ENCODE assay signal across 9 mouse cellular contexts in genomic region chr17:35638475-35639190, GRCm38 (mm10). TPM values are rescaled to one million over a fixed set of nuclear protein-coding genes. Genes with fewer than 3 reads are reported as not detected.
DNase-seq lines count a peak whose midpoint lies in the region; ATAC-seq and TF ChIP-seq lines count a peak whose summit lies in the region.
"Had no signal": no experiment of that assay in that cellular context is flagged by ENCODE, and none has a peak within 500 bp of the region (broad histone marks: within the 10 kb centered on the region; RNA-seq: fewer than 3 reads in every experiment).

No protein-coding gene starts in this region.

- no peak for TF ChIP-seq CTCF in MEL (IDR thresholded peaks at IDR 0.05 in 2 of 3, conservative IDR thresholded peaks at IDR 0.05 in 1 of 3; ENCODE audit: control insufficient read depth in 1 of 3, insufficient read depth in 1 of 3, low read depth in 2 of 3, low read length in 3 of 3, poor library complexity in 1 of 3, severe bottlenecking in 1 of 3)
- TF ChIP-seq CTCF in stomach, postnatal 0 days (IDR thresholded peaks at IDR 0.05; ENCODE audit: low read depth), result no peak

- H3K36me3 ChIP-seq in MEL (ENCODE audit: control insufficient read depth in 1 of 2, insufficient read depth in 2 of 2, low read length in 2 of 2), result peaks cover 0 to 11% of the 10 kb centered on the region in 2 experiments; a peak in 2 of 4 replicates
- H3K36me3 ChIP-seq in hindbrain, embryonic 16.5 days (ENCODE audit: control insufficient read depth, insufficient read depth, low read length), result no peaks in the 10 kb centered on the region
- H3K36me3 ChIP-seq in limb, embryonic 10.5 days, result no peaks in the 10 kb centered on the region
- H3K36me3 ChIP-seq in midbrain, embryonic 12.5 days, result no peaks in the 10 kb centered on the region
- no peaks in the 10 kb centered on the region for H3K36me3 ChIP-seq in stomach, postnatal 0 days (ENCODE audit: control insufficient read depth, insufficient read depth, low read length)

- peak; percentile 97 for DNase-seq in MEL (ENCODE audit: low read depth, low spot score)
- peak; percentile 40 to 64 for DNase-seq in adrenal gland, postnatal 36 days
- DNase-seq in frontal cortex, postnatal 36 days (ENCODE audit: low spot score in 2 of 2), result peak; percentile 29 to 67
- DNase-seq in limb, embryonic 10.5 days (ENCODE audit: low spot score), result peak; percentile 50
- peak; percentile 72 for DNase-seq in stomach, postnatal 0 days (ENCODE audit: low spot score)

- H3K4me3 ChIP-seq in MEL (ENCODE audit: control insufficient read depth in 1 of 2, insufficient read depth in 1 of 2, low read depth in 2 of 2, low read length in 2 of 2), result peak overlapping the region; percentile 38 to 46
- no peak overlapping the region for H3K4me3 ChIP-seq in hindbrain, embryonic 16.5 days (ENCODE audit: low read length)
- H3K4me3 ChIP-seq in limb, embryonic 10.5 days, result peak overlapping the region; percentile 24; the same call in 1 of the 2 replicates
- H3K4me3 ChIP-seq in midbrain, embryonic 12.5 days, result no peak overlapping the region
- H3K4me3 ChIP-seq in stomach, postnatal 0 days (ENCODE audit: low read depth, low read length), result no peak overlapping the region

- H3K79me2 ChIP-seq in MEL (ENCODE audit: control insufficient read depth, insufficient read depth, low read length, poor library complexity), result no peaks in the 10 kb centered on the region

- no peak for TF ChIP-seq POLR2A in MEL (IDR thresholded peaks at IDR 0.05; ENCODE audit: control insufficient read depth in 1 of 2, insufficient read depth in 1 of 2, low read depth in 1 of 2, low read length in 2 of 2, poor library complexity in 1 of 2)

- H3K4me1 ChIP-seq in MEL (ENCODE audit: control insufficient read depth in 1 of 2, insufficient read depth in 2 of 2, low read length in 2 of 2), result peaks cover 0 to 17% of the 10 kb centered on the region in 2 experiments; a peak in 2 of 4 replicates
- no peaks in the 10 kb centered on the region for H3K4me1 ChIP-seq in hindbrain, embryonic 16.5 days (ENCODE audit: control insufficient read depth, insufficient read depth, low read depth, low read length)
- peaks cover 4% of the 10 kb centered on the region for H3K4me1 ChIP-seq in limb, embryonic 10.5 days
- peaks cover 7% of the 10 kb centered on the region; the same call in 1 of the 2 replicates for H3K4me1 ChIP-seq in midbrain, embryonic 12.5 days
- no peaks in the 10 kb centered on the region for H3K4me1 ChIP-seq in stomach, postnatal 0 days (replicated peaks; ENCODE audit: control insufficient read depth, insufficient read depth)

- H3K9me3 ChIP-seq in MEL (replicated peaks; ENCODE audit: insufficient read depth, low read length), result no peaks in the 10 kb centered on the region
- no peaks in the 10 kb centered on the region for H3K9me3 ChIP-seq in hindbrain, embryonic 16.5 days (ENCODE audit: control insufficient read depth, low read length)
- no peaks in the 10 kb centered on the region for H3K9me3 ChIP-seq in limb, embryonic 10.5 days (replicated peaks)
- no peaks in the 10 kb centered on the region for H3K9me3 ChIP-seq in midbrain, embryonic 12.5 days
- H3K9me3 ChIP-seq in stomach, postnatal 0 days (ENCODE audit: control insufficient read depth, low read length), result no peaks in the 10 kb centered on the region

- peak; percentile 29 to 74; a peak in 3 of 4 replicates for TF ChIP-seq EP300 in MEL (IDR thresholded peaks at IDR 0.05; ENCODE audit: low read depth in 1 of 2, low read length in 2 of 2)
- TF ChIP-seq EP300 in stomach, postnatal 0 days (optimal IDR thresholded peaks at IDR 0.05), result no peak

- H3K4me2 ChIP-seq in hindbrain, embryonic 16.5 days (ENCODE audit: low read length), result peak overlapping the region; percentile 45
- H3K4me2 ChIP-seq in midbrain, embryonic 12.5 days (replicated peaks), result peak overlapping the region; percentile 40
- peak overlapping the region; percentile 33 for H3K4me2 ChIP-seq in stomach, postnatal 0 days (replicated peaks; ENCODE audit: low read depth)

- peak; percentile 82 for ATAC-seq in hindbrain, embryonic 16.5 days
- ATAC-seq in midbrain, embryonic 12.5 days (ENCODE audit: low FRiP score, low read depth), result peak; percentile 83; the same call in 1 of the 2 replicates
- ATAC-seq in stomach, postnatal 0 days (ENCODE audit: low FRiP score, low TSS enrichment), result peak; percentile 56; the same call in 1 of the 2 replicates

- 24% methylated on average over 14 of the region's 14 CpGs for WGBS in hindbrain, embryonic 16.5 days
- WGBS in limb, embryonic 10.5 days, result 24% methylated on average over 14 of the region's 14 CpGs
- WGBS in midbrain, embryonic 12.5 days, result 27% methylated on average over 14 of the region's 14 CpGs
- 22% methylated on average over 14 of the region's 14 CpGs for WGBS in stomach, postnatal 0 days

- no peak overlapping the region for H3K27ac ChIP-seq in MEL (ENCODE audit: control insufficient read depth, low read depth, low read length)
- no peak overlapping the region for H3K27ac ChIP-seq in hindbrain, embryonic 16.5 days (ENCODE audit: low read depth, low read length)
- no peak overlapping the region for H3K27ac ChIP-seq in limb, embryonic 10.5 days
- no peak overlapping the region for H3K27ac ChIP-seq in midbrain, embryonic 12.5 days (replicated peaks)
- peak overlapping the region; percentile 78 for H3K27ac ChIP-seq in stomach, postnatal 0 days (replicated peaks)

- peak overlapping the region; percentile 42; the same call in 1 of the 2 replicates for H3K9ac ChIP-seq in MEL (ENCODE audit: control insufficient read depth, low read depth, low read length, poor library complexity, severe bottlenecking)
- no peak overlapping the region for H3K9ac ChIP-seq in hindbrain, embryonic 16.5 days (ENCODE audit: low read depth, low read length)
- H3K9ac ChIP-seq in midbrain, embryonic 12.5 days (replicated peaks), result no peak overlapping the region
- no peak overlapping the region for H3K9ac ChIP-seq in stomach, postnatal 0 days (ENCODE audit: low read length)

- TF ChIP-seq RAD21 in MEL (IDR thresholded peaks at IDR 0.05; ENCODE audit: low read depth, low read length), result no peak

- H3K27me3 ChIP-seq in MEL (ENCODE audit: control insufficient read depth in 1 of 2, insufficient read depth in 2 of 2, low read length in 2 of 2), result peaks cover 0 to 6% of the 10 kb centered on the region in 2 experiments; a peak in 3 of 4 replicates
- H3K27me3 ChIP-seq in hindbrain, embryonic 16.5 days (replicated peaks; ENCODE audit: control insufficient read depth, insufficient read depth, low read length), result no peaks in the 10 kb centered on the region
- peaks cover 27% of the 10 kb centered on the region for H3K27me3 ChIP-seq in limb, embryonic 10.5 days (ENCODE audit: low read depth, poor library complexity, severe bottlenecking)
- H3K27me3 ChIP-seq in midbrain, embryonic 12.5 days, result peaks cover 15% of the 10 kb centered on the region
- H3K27me3 ChIP-seq in stomach, postnatal 0 days (ENCODE audit: control insufficient read depth, insufficient read depth, low read length), result no peaks in the 10 kb centered on the region

RNA-seq across cellular contexts. Expression of gene Mucl3, which starts 4.9 kb away (rescaled TPM):
- 0.04 and 0.13 TPM in 2 replicates for total RNA-seq in MEL (2012; rRNA removed)
- polyA plus RNA-seq in MEL (2012; ENCODE audit: insufficient read depth in 1 of 2, insufficient read length in 2 of 2, low read depth in 1 of 2, low replicate concordance in 2 of 2, missing spikeins in 1 of 2), result under 1 TPM in 1 of 2 experiments, not detected in 1; 0.11 TPM
- not detected for total RNA-seq in adrenal gland, postnatal 36 days (2021)
- polyA plus RNA-seq in hindbrain, embryonic 16.5 days (2015; fragmentation: Nextera tagmentation; extraction: Ambion mirVana), result not detected in 2 replicates
- polyA plus RNA-seq in limb, embryonic 10.5 days (2016; fragmentation: Nextera tagmentation; extraction: Ambion mirVana), result 0.08 and 0.24 TPM in 2 replicates
- polyA plus RNA-seq in midbrain, embryonic 12.5 days (2016; fragmentation: Nextera tagmentation; extraction: Ambion mirVana), result 0.08 TPM in 1 of 2 replicates, not detected in the other
- polyA plus RNA-seq in stomach, postnatal 0 days (2015; fragmentation: Nextera tagmentation; extraction: Ambion mirVana), result 768 and 930 TPM in 2 replicates
- polyA plus RNA-seq: frontal cortex, adult 2 months; spleen, adult 2 months had no signal

RNA-seq across cellular contexts. Expression of gene Gm9573, which starts 12.2 kb away (rescaled TPM):
- total RNA-seq in MEL (2012; rRNA removed), result not detected in 2 replicates
- not detected for polyA plus RNA-seq in MEL (2012; ENCODE audit: insufficient read depth in 1 of 2, insufficient read length in 2 of 2, low read depth in 1 of 2, low replicate concordance in 2 of 2, missing spikeins in 1 of 2)
- not detected for total RNA-seq in adrenal gland, postnatal 36 days (2021)
- polyA plus RNA-seq in hindbrain, embryonic 16.5 days (2015; fragmentation: Nextera tagmentation; extraction: Ambion mirVana), result not detected in 2 replicates
- not detected in 2 replicates for polyA plus RNA-seq in limb, embryonic 10.5 days (2016; fragmentation: Nextera tagmentation; extraction: Ambion mirVana)
- polyA plus RNA-seq in midbrain, embryonic 12.5 days (2016; fragmentation: Nextera tagmentation; extraction: Ambion mirVana), result not detected in 2 replicates
- polyA plus RNA-seq in stomach, postnatal 0 days (2015; fragmentation: Nextera tagmentation; extraction: Ambion mirVana), result 2.6 and 3.9 TPM in 2 replicates
- polyA plus RNA-seq: spleen, adult 2 months had no signal

RNA-seq across cellular contexts. Expression of gene Vars2, which starts 28.8 kb away (rescaled TPM):
- total RNA-seq in MEL (2012; rRNA removed), result 21.8 and 24.0 TPM in 2 replicates
- 10 to 100 TPM in 1 of 2 experiments, not detected in 1; 34.0 TPM for polyA plus RNA-seq in MEL (2012; ENCODE audit: insufficient read depth in 1 of 2, insufficient read length in 2 of 2, low read depth in 1 of 2, low replicate concordance in 2 of 2, missing spikeins in 1 of 2)
- total RNA-seq in adrenal gland, postnatal 36 days (2021), result 10 to 100 TPM; 30.8 to 40.0 TPM
- 16.7 and 17.9 TPM in 2 replicates for polyA plus RNA-seq in hindbrain, embryonic 16.5 days (2015; fragmentation: Nextera tagmentation; extraction: Ambion mirVana)
- polyA plus RNA-seq in limb, embryonic 10.5 days (2016; fragmentation: Nextera tagmentation; extraction: Ambion mirVana), result 21.1 and 21.5 TPM in 2 replicates
- polyA plus RNA-seq in midbrain, embryonic 12.5 days (2016; fragmentation: Nextera tagmentation; extraction: Ambion mirVana), result 18.7 and 19.0 TPM in 2 replicates
- 10.3 and 10.6 TPM in 2 replicates for polyA plus RNA-seq in stomach, postnatal 0 days (2015; fragmentation: Nextera tagmentation; extraction: Ambion mirVana)

RNA-seq across cellular contexts. Expression of gene Gtf2h4, which starts 34.9 kb away (rescaled TPM):
- total RNA-seq in MEL (2012; rRNA removed), result 68.1 and 76.3 TPM in 2 replicates
- 10 to 100 TPM in 1 of 2 experiments, not detected in 1; 97.6 TPM for polyA plus RNA-seq in MEL (2012; ENCODE audit: insufficient read depth in 1 of 2, insufficient read length in 2 of 2, low read depth in 1 of 2, low replicate concordance in 2 of 2, missing spikeins in 1 of 2)
- total RNA-seq in adrenal gland, postnatal 36 days (2021), result 10 to 100 TPM; 20.2 to 23.3 TPM
- 27.8 and 28.1 TPM in 2 replicates for polyA plus RNA-seq in hindbrain, embryonic 16.5 days (2015; fragmentation: Nextera tagmentation; extraction: Ambion mirVana)
- 67.0 and 72.4 TPM in 2 replicates for polyA plus RNA-seq in limb, embryonic 10.5 days (2016; fragmentation: Nextera tagmentation; extraction: Ambion mirVana)
- 34.0 and 34.9 TPM in 2 replicates for polyA plus RNA-seq in midbrain, embryonic 12.5 days (2016; fragmentation: Nextera tagmentation; extraction: Ambion mirVana)
- polyA plus RNA-seq in stomach, postnatal 0 days (2015; fragmentation: Nextera tagmentation; extraction: Ambion mirVana), result 20.7 and 20.8 TPM in 2 replicates

RNA-seq across cellular contexts. Expression of gene Sfta2, which starts 37.3 kb away (rescaled TPM):
- total RNA-seq in MEL (2012; rRNA removed), result not detected in 2 replicates
- not detected for polyA plus RNA-seq in MEL (2012; ENCODE audit: insufficient read depth in 1 of 2, insufficient read length in 2 of 2, low read depth in 1 of 2, low replicate concordance in 2 of 2, missing spikeins in 1 of 2)
- total RNA-seq in adrenal gland, postnatal 36 days (2021), result not detected
- polyA plus RNA-seq in hindbrain, embryonic 16.5 days (2015; fragmentation: Nextera tagmentation; extraction: Ambion mirVana), result not detected in 2 replicates
- polyA plus RNA-seq in limb, embryonic 10.5 days (2016; fragmentation: Nextera tagmentation; extraction: Ambion mirVana), result not detected in 2 replicates
- polyA plus RNA-seq in midbrain, embryonic 12.5 days (2016; fragmentation: Nextera tagmentation; extraction: Ambion mirVana), result not detected in 2 replicates
- 7.6 and 8.6 TPM in 2 replicates for polyA plus RNA-seq in stomach, postnatal 0 days (2015; fragmentation: Nextera tagmentation; extraction: Ambion mirVana)
- polyA plus RNA-seq: frontal cortex, adult 2 months; spleen, adult 2 months had no signal

Comparison
In these comparisons a context has a peak if more than half of its experiments do, and no peak if none do; other contexts are left out.
1. H3K4me3 ChIP-seq: peak in MEL (2 of 2) and limb, embryonic 10.5 days (single experiment); none in hindbrain, embryonic 16.5 days (single experiment), midbrain, embryonic 12.5 days (single experiment) and stomach, postnatal 0 days (single experiment).
2. RNA of gene Mucl3, which starts 4.9 kb away (polyA plus RNA-seq): 768 to 930 TPM in stomach, postnatal 0 days; 0.08 to 0.24 TPM in limb, embryonic 10.5 days, 0.11 TPM in MEL, 0.08 TPM in midbrain, embryonic 12.5 days and not detected in hindbrain, embryonic 16.5 days; every median in the first group is over 100 times any median in the second.
3. Peak in every context shown above with its lines, with median percentiles within 50 percentile points of each other: DNase-seq, ATAC-seq and H3K4me2 ChIP-seq.